Mouse (Mus musculus): ENCODE measurements around the gene Ptprm. TPM values are rescaled to one million over a fixed set of nuclear protein-coding genes. Genes with fewer than 3 reads are reported as not detected.

The Ptprm gene
- polyA plus RNA-seq, 1 experiment from 2014 or later, result 11.2 TPM

DNA sequence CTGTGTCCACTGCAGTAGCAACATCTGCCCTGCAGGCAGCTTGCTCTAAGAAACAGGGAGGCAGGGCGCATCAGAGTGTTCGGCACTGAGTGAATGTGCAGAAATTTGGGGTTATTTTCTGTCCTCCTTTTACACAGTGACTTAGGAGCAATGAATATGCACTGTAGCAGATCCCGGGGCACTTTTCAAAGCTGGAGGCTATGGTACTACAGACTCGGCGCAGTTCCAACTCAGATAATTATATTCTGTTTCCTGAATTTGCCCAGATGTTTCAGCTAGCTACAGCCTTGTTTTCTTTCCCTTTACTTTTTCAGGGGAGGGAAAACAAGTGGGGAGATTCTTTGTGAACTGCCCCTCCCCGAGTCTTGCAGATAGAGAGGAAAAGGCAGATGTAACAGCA is 281.1 kb downstream of the Ptprm start:
- Histone ChIP-seq H3K36me3 (no peaks in the 10 kb centered on the region), H3K9me3 (no peaks in the 10 kb centered on the region), H3K4me3 (replicated peaks) (no peak overlapping the region), H3K4me2 (replicated peaks) (no peak overlapping the region), H3K27ac (no peak overlapping the region), H3K9ac (no peak overlapping the region), H3K27me3 (replicated peaks) (no peaks in the 10 kb centered on the region), H3K4me1 (replicated peaks) (0 out of 2 replicates have a peak, but pooled peaks cover 3% of the 10 kb centered on the region)
- WGBS, result 81% methylated on average over 6 of the region's 6 CpGs
- ATAC-seq, result no peak

GRCm38 (mm10) chr17:67071231-67072009 is 282.8 kb downstream of the Ptprm start:
- Histone ChIP-seq H3K9ac (no peak overlapping the region), H3K4me2 (replicated peaks) (no peak overlapping the region), H3K27ac (no peak overlapping the region), H3K4me3 (replicated peaks) (no peak overlapping the region), H3K36me3 (no peaks in the 10 kb centered on the region), H3K4me1 (replicated peaks) (0 out of 2 replicates have a peak, but pooled peaks cover 3% of the 10 kb centered on the region), H3K9me3 (no peaks in the 10 kb centered on the region), H3K27me3 (replicated peaks) (no peaks in the 10 kb centered on the region)
- WGBS, result 87% methylated on average over 7 of the region's 7 CpGs
- no peak for ATAC-seq

DNA sequence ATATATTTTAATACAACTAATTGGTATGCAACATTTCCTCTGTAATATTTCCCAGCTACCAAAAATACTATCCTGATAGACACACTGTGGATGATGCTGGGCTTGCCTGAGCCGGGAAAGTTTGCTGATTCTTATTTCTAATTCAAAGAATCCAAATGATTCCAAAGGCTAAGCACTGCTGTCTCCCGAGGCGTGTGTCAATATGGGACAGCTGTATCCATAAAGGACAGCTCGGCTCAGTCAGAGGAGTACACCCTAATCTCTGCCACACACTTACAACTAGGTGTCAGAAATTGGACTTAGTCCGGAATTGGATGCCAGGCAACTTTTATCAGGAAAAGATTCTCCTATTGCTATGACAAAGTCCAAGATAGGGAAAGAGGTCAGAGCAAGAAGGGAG is 290.6 kb downstream of the Ptprm start:
- 75% methylated on average over 5 of the region's 5 CpGs for WGBS
- Histone ChIP-seq H3K9me3 (no peaks in the 10 kb centered on the region), H3K36me3 (no peaks in the 10 kb centered on the region), H3K4me3 (replicated peaks) (no peak overlapping the region), H3K4me2 (replicated peaks) (no peak overlapping the region), H3K27ac (no peak overlapping the region), H3K27me3 (replicated peaks) (no peaks in the 10 kb centered on the region), H3K4me1 (replicated peaks) (no peaks in the 10 kb centered on the region), H3K9ac (no peak overlapping the region)
- ATAC-seq, result no peak

DNA sequence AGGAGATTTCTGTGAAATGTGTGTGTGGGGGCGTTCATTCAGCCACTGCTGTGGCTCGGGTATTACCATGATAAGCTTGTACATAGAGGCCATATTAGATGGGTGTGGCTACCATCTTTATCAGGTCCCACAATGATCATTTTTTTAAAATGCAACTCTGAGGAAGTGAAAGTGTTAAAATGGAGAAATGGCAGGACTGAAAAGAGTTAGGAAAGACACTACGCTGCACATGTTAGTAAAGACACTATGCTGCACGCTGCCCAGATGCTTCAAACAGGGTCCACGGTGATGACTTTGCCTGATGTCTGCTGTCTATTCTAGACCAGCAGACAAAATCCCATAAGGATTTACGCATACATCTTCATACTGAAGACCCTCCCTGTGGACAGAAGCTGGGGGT is 298.6 kb downstream of the Ptprm start:
- Histone ChIP-seq H3K9me3 (no peaks in the 10 kb centered on the region), H3K36me3 (no peaks in the 10 kb centered on the region), H3K27ac (no peak overlapping the region), H3K4me1 (replicated peaks) (no peaks in the 10 kb centered on the region), H3K4me3 (replicated peaks) (no peak overlapping the region), H3K9ac (no peak overlapping the region), H3K27me3 (replicated peaks) (no peaks in the 10 kb centered on the region), H3K4me2 (replicated peaks) (no peak overlapping the region)
- ATAC-seq, result no peak
- WGBS, result 87% methylated on average over 6 of the region's 6 CpGs

DNA sequence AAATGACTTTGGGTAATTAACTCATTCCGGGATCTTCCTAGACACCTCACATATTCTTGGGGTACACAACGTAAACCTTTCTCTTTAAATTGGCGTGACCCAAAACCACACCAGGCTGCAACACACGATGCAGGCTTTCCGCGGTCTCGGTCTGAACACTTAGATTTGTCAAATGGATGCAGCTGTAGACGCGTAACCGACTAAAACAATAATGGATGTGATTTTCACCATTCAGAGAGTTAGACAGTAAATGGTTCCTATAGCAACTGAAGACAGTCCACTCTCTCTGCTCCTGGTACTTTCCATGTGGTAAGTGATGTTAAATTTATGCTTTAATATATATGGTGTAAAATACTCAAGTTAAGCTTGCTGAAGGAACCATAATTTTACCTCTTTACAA is 300.1 kb downstream of the Ptprm start:
- no peak for ATAC-seq

DNA sequence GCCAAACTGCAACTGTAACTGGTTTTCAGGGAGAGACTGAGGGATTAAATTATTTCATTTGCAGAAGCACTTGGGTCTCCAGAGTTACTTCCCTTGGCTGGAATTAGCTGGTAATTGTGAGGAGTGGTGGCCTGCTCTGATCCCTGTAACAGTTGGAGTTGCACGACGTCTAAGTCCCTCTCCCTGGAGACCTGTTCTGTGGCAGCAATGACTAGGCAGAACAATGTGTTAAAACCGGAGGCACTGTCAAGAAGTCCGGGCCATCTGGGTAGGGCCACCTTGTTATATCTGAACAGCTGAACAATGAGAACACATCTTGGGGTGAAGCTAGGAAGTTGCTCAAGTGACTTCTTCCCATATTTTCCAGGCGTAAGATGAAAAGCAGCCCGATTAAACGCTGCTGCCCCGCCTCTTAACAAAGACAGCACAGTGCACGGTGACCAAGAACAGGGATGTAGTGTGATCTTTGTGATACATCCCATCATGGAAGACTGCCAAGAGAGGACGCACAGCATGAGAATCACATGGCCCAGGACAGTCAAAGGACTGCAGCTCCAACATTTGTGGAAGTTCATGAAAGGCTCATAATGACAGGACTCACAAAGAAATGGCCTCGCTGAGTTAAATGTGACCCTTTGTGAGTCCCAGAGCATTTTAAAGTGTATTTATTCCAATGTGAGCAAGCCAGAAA is 301.5 kb downstream of the Ptprm start:
- Histone ChIP-seq H3K4me1 (replicated peaks) (no peaks in the 10 kb centered on the region), H3K9me3 (no peaks in the 10 kb centered on the region), H3K4me2 (replicated peaks) (no peak overlapping the region), H3K27me3 (replicated peaks) (no peaks in the 10 kb centered on the region), H3K36me3 (no peaks in the 10 kb centered on the region), H3K9ac (no peak overlapping the region), H3K4me3 (replicated peaks) (no peak overlapping the region), H3K27ac (no peak overlapping the region)
- WGBS, result 76% methylated on average over 11 of the region's 11 CpGs
- ATAC-seq, result no peak

More for the DNA sequence above, 300.1 kb downstream of the Ptprm start:
- H3K4me3 ChIP-seq (replicated peaks), result no peak overlapping the region
- H3K4me1 ChIP-seq (replicated peaks), result no peaks in the 10 kb centered on the region
- H3K9me3 ChIP-seq, result no peaks in the 10 kb centered on the region
- H3K36me3 ChIP-seq, result no peaks in the 10 kb centered on the region
- no peak overlapping the region for H3K9ac ChIP-seq
- 90% methylated on average over 10 of the region's 10 CpGs for WGBS
- H3K27ac ChIP-seq, result no peak overlapping the region
- H3K27me3 ChIP-seq (replicated peaks), result no peaks in the 10 kb centered on the region
- no peak overlapping the region for H3K4me2 ChIP-seq (replicated peaks)

- H3K4me3 ChIP-seq (replicated peaks), result no peak overlapping the region
- H3K4me1 ChIP-seq (replicated peaks), result no peaks in the 10 kb centered on the region
- H3K36me3 ChIP-seq, result no peaks in the 10 kb centered on the region
- no peak overlapping the region for H3K27ac ChIP-seq
- no peak overlapping the region for H3K4me2 ChIP-seq (replicated peaks)
- 67% methylated on average over 4 of the region's 4 CpGs for WGBS
- no peak overlapping the region for H3K9ac ChIP-seq
- no peaks in the 10 kb centered on the region for H3K9me3 ChIP-seq
- no peaks in the 10 kb centered on the region for H3K27me3 ChIP-seq (replicated peaks)
- no peak for ATAC-seq
Measured at GRCm38 (mm10) chr17:67047697-67048096, 306.6 kb downstream of the Ptprm start.

- ATAC-seq, result no peak
- no peak overlapping the region for H3K4me2 ChIP-seq (replicated peaks)
- WGBS, result 71% methylated on average over 6 of the region's 6 CpGs
Measured at GRCm38 (mm10) chr17:67038558-67038957, 315.7 kb downstream of the Ptprm start.

GRCm38 (mm10) chr17:67033547-67033946 is 320.7 kb downstream of the Ptprm start:
- no peaks in the 10 kb centered on the region for H3K4me1 ChIP-seq (replicated peaks)
- ATAC-seq, result no peak
- H3K4me2 ChIP-seq (replicated peaks), result no peak overlapping the region
- H3K27me3 ChIP-seq (replicated peaks), result no peaks in the 10 kb centered on the region
- no peak overlapping the region for H3K4me3 ChIP-seq (replicated peaks)
- H3K9me3 ChIP-seq, result no peaks in the 10 kb centered on the region
- H3K9ac ChIP-seq, result no peak overlapping the region
- 81% methylated on average over 3 of the region's 3 CpGs for WGBS
- H3K27ac ChIP-seq, result no peak overlapping the region
- H3K36me3 ChIP-seq, result no peaks in the 10 kb centered on the region

More at GRCm38 (mm10) chr17:67038558-67038957, 315.7 kb downstream of the Ptprm start:
- no peak overlapping the region for H3K4me3 ChIP-seq (replicated peaks)
- no peak overlapping the region for H3K9ac ChIP-seq
- H3K27me3 ChIP-seq (replicated peaks), result no peaks in the 10 kb centered on the region
- no peaks in the 10 kb centered on the region for H3K9me3 ChIP-seq
- no peaks in the 10 kb centered on the region for H3K4me1 ChIP-seq (replicated peaks)
- no peaks in the 10 kb centered on the region for H3K36me3 ChIP-seq
- H3K27ac ChIP-seq, result no peak overlapping the region

- ATAC-seq, result no peak
- H3K27me3 ChIP-seq (replicated peaks), result no peaks in the 10 kb centered on the region
- H3K36me3 ChIP-seq, result no peaks in the 10 kb centered on the region
- no peaks in the 10 kb centered on the region for H3K4me1 ChIP-seq (replicated peaks)
- WGBS, result 69% methylated on average over 6 of the region's 6 CpGs
- no peak overlapping the region for H3K27ac ChIP-seq
- H3K4me3 ChIP-seq (replicated peaks), result no peak overlapping the region
- no peaks in the 10 kb centered on the region for H3K9me3 ChIP-seq
- no peak overlapping the region for H3K4me2 ChIP-seq (replicated peaks)
- H3K9ac ChIP-seq, result no peak overlapping the region
Measured at GRCm38 (mm10) chr17:67032021-67032420, 322.2 kb downstream of the Ptprm start.

- Histone ChIP-seq H3K36me3 (no peaks in the 10 kb centered on the region), H3K27me3 (replicated peaks) (no peaks in the 10 kb centered on the region), H3K4me2 (replicated peaks) (no peak overlapping the region), H3K9me3 (no peaks in the 10 kb centered on the region), H3K27ac (no peak overlapping the region), H3K4me3 (replicated peaks) (no peak overlapping the region), H3K4me1 (replicated peaks) (no peaks in the 10 kb centered on the region), H3K9ac (no peak overlapping the region)
- 52% methylated on average over 4 of the region's 4 CpGs for WGBS
- ATAC-seq, result no peak
Measured at GRCm38 (mm10) chr17:67031341-67031740, 322.9 kb downstream of the Ptprm start.

GRCm38 (mm10) chr17:67027274-67027673 is 327.0 kb downstream of the Ptprm start:
- Histone ChIP-seq H3K9ac (no peak overlapping the region), H3K4me2 (replicated peaks) (no peak overlapping the region), H3K9me3 (no peaks in the 10 kb centered on the region), H3K27ac (no peak overlapping the region), H3K36me3 (no peaks in the 10 kb centered on the region), H3K4me3 (replicated peaks) (no peak overlapping the region), H3K27me3 (replicated peaks) (no peaks in the 10 kb centered on the region), H3K4me1 (replicated peaks) (no peaks in the 10 kb centered on the region)
- 86% methylated on average over 9 of the region's 9 CpGs for WGBS
- no peak for ATAC-seq

GRCm38 (mm10) chr17:67016501-67016900 is 337.8 kb downstream of the Ptprm start:
- ATAC-seq, result no peak
- H3K27me3 ChIP-seq (replicated peaks), result no peaks in the 10 kb centered on the region
- H3K27ac ChIP-seq, result no peak overlapping the region
- no peak overlapping the region for H3K4me2 ChIP-seq (replicated peaks)
- 63% methylated on average over 6 of the region's 6 CpGs for WGBS
- no peaks in the 10 kb centered on the region for H3K36me3 ChIP-seq
- H3K9ac ChIP-seq, result no peak overlapping the region
- H3K4me1 ChIP-seq (replicated peaks), result no peaks in the 10 kb centered on the region
- no peak overlapping the region for H3K4me3 ChIP-seq (replicated peaks)
- H3K9me3 ChIP-seq, result no peaks in the 10 kb centered on the region

Data from intestine, embryonic 15.5 days (tissue).